7 mouse cellular contexts compared by ENCODE assay signal in the genomic region with DNA sequence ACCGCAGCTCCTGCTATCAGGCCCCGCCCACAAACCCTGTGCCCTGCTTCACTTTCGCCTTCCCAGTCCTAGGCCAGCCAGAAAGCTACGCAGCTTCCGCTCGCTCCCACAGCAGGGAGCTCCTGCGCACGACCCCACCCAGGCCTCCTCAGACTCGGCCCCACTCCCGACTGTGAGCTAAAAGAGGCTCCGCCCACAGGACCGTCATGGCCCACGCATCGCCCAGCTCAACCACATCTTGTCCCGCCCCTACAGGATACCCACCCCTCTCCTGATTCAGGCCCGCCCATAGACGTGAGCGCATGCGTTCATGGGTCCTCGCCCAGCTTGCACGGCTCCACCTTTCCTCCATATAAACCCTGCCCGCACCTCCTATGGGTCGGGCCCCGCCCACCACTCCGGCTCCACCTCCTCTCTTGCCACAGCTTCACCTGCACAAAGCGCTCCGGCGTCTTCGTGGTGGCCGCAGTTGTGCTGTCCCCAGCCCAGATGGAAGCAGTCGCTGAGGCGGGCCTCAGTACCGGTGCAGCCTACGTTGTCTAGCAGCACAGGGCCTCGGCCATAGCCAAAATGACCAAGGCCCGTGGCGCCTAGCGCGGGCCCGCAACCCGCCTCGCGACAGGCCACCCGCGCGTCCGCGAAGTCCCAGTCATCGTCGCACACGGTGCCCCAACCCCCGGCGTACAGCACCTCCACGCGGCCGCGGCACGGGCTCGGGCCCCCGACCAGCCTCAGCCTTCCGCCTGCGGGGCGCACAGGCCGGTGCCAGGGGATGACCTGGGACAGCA. TPM values are rescaled to one million over a fixed set of nuclear protein-coding genes. Genes with fewer than 3 reads are reported as not detected.
DNase-seq lines count a peak whose midpoint lies in the region; ATAC-seq lines count a peak whose summit lies in the region.

No protein-coding gene starts in this region.

- peak; percentile 97 for ATAC-seq in embryonic facial prominence, embryonic 12.5 days (ENCODE audit: insufficient number of reproducible peaks, insufficient read depth, low FRiP score, low TSS enrichment)
- ATAC-seq in limb, embryonic 11.5 days (ENCODE audit: insufficient number of reproducible peaks, low FRiP score, low TSS enrichment, low read depth) = peak; percentile 94
- ATAC-seq in midbrain, embryonic 14.5 days (ENCODE audit: low FRiP score, low TSS enrichment) = peak; percentile 95

- H3K27me3 ChIP-seq in embryonic facial prominence, embryonic 12.5 days = peaks cover 7% of the 10 kb centered on the region; the same call in 1 of the 2 replicates
- H3K27me3 ChIP-seq in limb, embryonic 11.5 days (ENCODE audit: control insufficient read depth, insufficient read depth, low read length) = 0 out of 2 replicates have a peak, but pooled peaks cover 6% of the 10 kb centered on the region
- 0 out of 2 replicates have a peak, but pooled peaks cover 4% of the 10 kb centered on the region for H3K27me3 ChIP-seq in midbrain, embryonic 14.5 days (ENCODE audit: control insufficient read depth, insufficient read depth, low read length)

- no peaks in the 10 kb centered on the region for H3K9me3 ChIP-seq in embryonic facial prominence, embryonic 12.5 days
- H3K9me3 ChIP-seq in limb, embryonic 11.5 days (ENCODE audit: control insufficient read depth, low read length) = no peaks in the 10 kb centered on the region
- H3K9me3 ChIP-seq in midbrain, embryonic 14.5 days (ENCODE audit: control insufficient read depth, low read length) = no peaks in the 10 kb centered on the region

- under 1% methylated on average over 63 of the region's 64 CpGs for WGBS in embryonic facial prominence, embryonic 12.5 days
- WGBS in limb, embryonic 11.5 days = under 1% methylated on average over 64 of the region's 64 CpGs
- under 1% methylated on average over 64 of the region's 64 CpGs for WGBS in midbrain, embryonic 14.5 days

- H3K9ac ChIP-seq in embryonic facial prominence, embryonic 12.5 days = peak overlapping the region; percentile 86
- peak overlapping the region; percentile 94 for H3K9ac ChIP-seq in limb, embryonic 11.5 days (ENCODE audit: low read length)
- H3K9ac ChIP-seq in midbrain, embryonic 14.5 days (replicated peaks; ENCODE audit: low read length) = peak overlapping the region; percentile 87

- peak overlapping the region; percentile 86 for H3K4me2 ChIP-seq in embryonic facial prominence, embryonic 12.5 days (replicated peaks)
- H3K4me2 ChIP-seq in limb, embryonic 11.5 days (ENCODE audit: low read depth, severe bottlenecking) = peak overlapping the region; percentile 90
- peak overlapping the region; percentile 87 for H3K4me2 ChIP-seq in midbrain, embryonic 14.5 days (ENCODE audit: low read length)

- no peaks in the 10 kb centered on the region for H3K36me3 ChIP-seq in embryonic facial prominence, embryonic 12.5 days
- H3K36me3 ChIP-seq in limb, embryonic 11.5 days (ENCODE audit: control insufficient read depth, insufficient read depth, low read length) = no peaks in the 10 kb centered on the region
- H3K36me3 ChIP-seq in midbrain, embryonic 14.5 days (ENCODE audit: control insufficient read depth, insufficient read depth, low read length) = no peaks in the 10 kb centered on the region

- peak; percentile 96 for DNase-seq in adrenal gland, postnatal 25 days
- DNase-seq in heart, adult 11 months = peak; percentile 100
- peak; percentile 97 for DNase-seq in kidney, adult 18-20 months
- peak; percentile 97 for DNase-seq in limb, embryonic 11.5 days (ENCODE audit: low spot score)
- peak; percentile 99 for DNase-seq in midbrain, embryonic 14.5 days
- DNase-seq in spleen, adult 18-20 months = peak; percentile 94 to 99

- peak overlapping the region; percentile 54 for H3K4me3 ChIP-seq in embryonic facial prominence, embryonic 12.5 days
- H3K4me3 ChIP-seq in limb, embryonic 11.5 days (ENCODE audit: low read depth, low read length) = peak overlapping the region; percentile 56
- peak overlapping the region; percentile 58 for H3K4me3 ChIP-seq in midbrain, embryonic 14.5 days (replicated peaks; ENCODE audit: low read depth, low read length)

- peaks cover 8% of the 10 kb centered on the region; the same call in 1 of the 2 replicates for H3K4me1 ChIP-seq in embryonic facial prominence, embryonic 12.5 days
- peaks cover 10% of the 10 kb centered on the region; the same call in 1 of the 2 replicates for H3K4me1 ChIP-seq in limb, embryonic 11.5 days (ENCODE audit: control insufficient read depth, insufficient read depth, low read length)
- peaks cover 8% of the 10 kb centered on the region; the same call in 1 of the 2 replicates for H3K4me1 ChIP-seq in midbrain, embryonic 14.5 days (ENCODE audit: control insufficient read depth, insufficient read depth, low read length)

- H3K27ac ChIP-seq in embryonic facial prominence, embryonic 12.5 days = peak overlapping the region; percentile 90
- H3K27ac ChIP-seq in limb, embryonic 11.5 days (replicated peaks; ENCODE audit: low read depth, low read length) = peak overlapping the region; percentile 90
- peak overlapping the region; percentile 98 for H3K27ac ChIP-seq in midbrain, embryonic 14.5 days (replicated peaks; ENCODE audit: low read depth, low read length)

RNA-seq across cellular contexts. Expression of gene Ssc4d, which starts 11.6 kb away (rescaled TPM):
- total RNA-seq in adrenal gland, postnatal 25 days (2021) = 4.3 and 7.9 TPM in 2 replicates
- 4.7 and 5.1 TPM in 2 replicates for polyA plus RNA-seq in embryonic facial prominence, embryonic 12.5 days (2016; fragmentation: Nextera tagmentation; extraction: Ambion mirVana)
- polyA plus RNA-seq in limb, embryonic 11.5 days (2014; fragmentation: Nextera tagmentation; extraction: Ambion mirVana) = 4.6 and 5.7 TPM in 2 replicates
- polyA plus RNA-seq in midbrain, embryonic 14.5 days (2014; fragmentation: Nextera tagmentation; extraction: Ambion mirVana) = 1.4 and 1.9 TPM in 2 replicates

RNA-seq across cellular contexts. Expression of gene Zp3, which starts 17.2 kb away (rescaled TPM):
- total RNA-seq in adrenal gland, postnatal 25 days (2021) = not detected in 2 replicates
- polyA plus RNA-seq in embryonic facial prominence, embryonic 12.5 days (2016; fragmentation: Nextera tagmentation; extraction: Ambion mirVana) = 0.12 TPM in 1 of 2 replicates, not detected in the other
- not detected in 2 replicates for polyA plus RNA-seq in limb, embryonic 11.5 days (2014; fragmentation: Nextera tagmentation; extraction: Ambion mirVana)
- polyA plus RNA-seq in midbrain, embryonic 14.5 days (2014; fragmentation: Nextera tagmentation; extraction: Ambion mirVana) = 0.16 TPM in 1 of 2 replicates, not detected in the other

RNA-seq across cellular contexts. Expression of gene Ywhag, which starts 28.3 kb away (rescaled TPM):
- 477 and 524 TPM in 2 replicates for total RNA-seq in adrenal gland, postnatal 25 days (2021)
- polyA plus RNA-seq in embryonic facial prominence, embryonic 12.5 days (2016; fragmentation: Nextera tagmentation; extraction: Ambion mirVana) = 221 and 228 TPM in 2 replicates
- 98.2 and 105 TPM in 2 replicates for polyA plus RNA-seq in limb, embryonic 11.5 days (2014; fragmentation: Nextera tagmentation; extraction: Ambion mirVana)
- 420 and 582 TPM in 2 replicates for polyA plus RNA-seq in midbrain, embryonic 14.5 days (2014; fragmentation: Nextera tagmentation; extraction: Ambion mirVana)

RNA-seq across cellular contexts. Expression of gene Dtx2, which starts 31.9 kb away (rescaled TPM):
- 12.4 and 13.4 TPM in 2 replicates for total RNA-seq in adrenal gland, postnatal 25 days (2021)
- polyA plus RNA-seq in embryonic facial prominence, embryonic 12.5 days (2016; fragmentation: Nextera tagmentation; extraction: Ambion mirVana) = 33.8 and 38.9 TPM in 2 replicates
- polyA plus RNA-seq in limb, embryonic 11.5 days (2014; fragmentation: Nextera tagmentation; extraction: Ambion mirVana) = 32.3 and 33.8 TPM in 2 replicates
- polyA plus RNA-seq in midbrain, embryonic 14.5 days (2014; fragmentation: Nextera tagmentation; extraction: Ambion mirVana) = 23.0 and 24.0 TPM in 2 replicates

Comparison
In these comparisons a context has a peak if more than half of its experiments do, and no peak if none do; other contexts are left out.
1. Peak in every context shown above with its lines: DNase-seq, ATAC-seq, H3K4me3 ChIP-seq and H3K27ac ChIP-seq.